Mouse (Mus musculus) liver, embryonic 14.5 days (tissue): ENCODE data around the gene Cd48.

Source experiments
- CTCF ChIP-seq: IDR thresholded peaks from 2 replicates; pipeline ENCODE4 v1.5.1; 2016; ENCODE audit warnings: antibody characterized with exemption, low read depth, control low read depth
- EP300 ChIP-seq: IDR thresholded peaks from 2 replicates; pipeline ENCODE4 v1.6.1; 2016; ENCODE audit warnings: antibody characterized with exemption, low read depth

DNA sequence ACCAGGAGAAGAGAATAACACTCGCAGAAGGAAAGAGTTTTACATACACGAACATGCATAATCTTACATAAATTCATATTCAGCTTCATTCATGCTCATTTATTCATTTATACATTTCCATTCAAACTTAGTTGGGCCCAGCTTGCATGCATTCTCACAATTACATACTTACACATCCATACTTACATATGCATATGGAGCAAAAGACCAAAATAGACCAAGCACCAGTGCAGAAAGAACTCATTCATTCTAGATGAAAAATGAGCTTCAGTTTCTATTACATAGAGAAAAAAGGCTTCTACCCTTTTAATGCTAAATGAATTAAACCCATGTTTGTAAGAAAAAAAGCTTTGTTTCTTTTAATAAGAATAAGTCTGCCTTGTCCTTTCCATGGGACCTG, 33.6 kb downstream of the Cd48 start:
- TF ChIP-seq CTCF: no peak
- no peak for TF ChIP-seq EP300
